Comparison of ENCODE assay signal across 8 mouse cellular contexts in the genomic region with DNA sequence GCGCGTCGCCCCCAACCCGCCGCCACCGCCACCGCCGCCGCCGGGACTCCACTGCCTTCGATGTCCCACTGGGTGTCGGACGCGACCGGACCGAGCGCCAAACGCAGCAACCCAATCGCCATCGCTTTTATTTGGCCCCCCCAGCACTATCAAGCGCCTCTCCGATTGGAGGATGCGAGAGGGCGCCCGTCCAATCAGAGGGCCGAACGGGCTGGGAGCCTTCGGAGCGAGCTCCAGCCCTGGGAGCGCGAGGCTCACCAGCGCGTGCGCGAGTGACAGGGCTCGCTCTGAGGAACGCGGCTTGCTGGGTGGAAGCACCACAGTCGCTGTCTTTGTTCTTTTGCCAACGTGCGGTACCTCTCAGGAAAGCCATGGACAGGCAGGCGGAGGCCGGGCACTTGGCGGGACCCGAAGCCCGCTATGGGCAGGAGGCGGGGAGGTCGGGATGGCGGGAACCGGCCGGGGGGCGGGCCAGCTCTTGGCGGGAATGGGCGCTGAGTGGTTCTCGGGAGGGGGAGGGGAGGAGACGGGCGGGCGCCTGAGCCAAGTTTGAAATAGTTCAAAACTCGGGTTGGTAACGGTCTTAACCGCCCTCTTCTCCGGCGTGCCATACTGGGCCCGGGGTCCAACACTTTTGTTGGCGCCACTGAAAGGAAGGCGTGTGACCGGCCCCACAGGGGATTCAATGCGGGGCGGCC. TPM values are rescaled to one million over a fixed set of nuclear protein-coding genes. Genes with fewer than 3 reads are reported as not detected.
A peak's percentile ranks its signal among the peaks of the same experiment; 100 is the strongest.
DNase-seq lines count a peak whose midpoint lies in the region; ATAC-seq and TF ChIP-seq lines count a peak whose summit lies in the region.

Gene Ezh2 (minus strand): TSS at position 416 of the 698 bp plus-strand sequence.

- H3K4me2 ChIP-seq in forebrain, embryonic 15.5 days (replicated peaks), result peak within 1 kb of the TSS; percentile 82
- H3K4me2 ChIP-seq in lung, embryonic 14.5 days, result peak within 1 kb of the TSS; percentile 82

- peak within 1 kb of the TSS; percentile 98 for H3K27ac ChIP-seq in ES-E14 (ENCODE audit: insufficient read depth, low read depth, low read length, poor library complexity, severe bottlenecking)
- peak within 1 kb of the TSS; percentile 99 for H3K27ac ChIP-seq in forebrain, embryonic 15.5 days (replicated peaks)
- peak within 1 kb of the TSS; percentile 83 for H3K27ac ChIP-seq in layer of hippocampus, adult 2 months
- peak within 1 kb of the TSS; percentile 100 for H3K27ac ChIP-seq in lung, embryonic 14.5 days (ENCODE audit: low read depth)
- peak within 1 kb of the TSS; percentile 61 for H3K27ac ChIP-seq in olfactory bulb, adult 2 months (ENCODE audit: insufficient read depth, low read depth, low read length)
- peak within 1 kb of the TSS; percentile 77 for H3K27ac ChIP-seq in thymus, adult 2 months (ENCODE audit: control insufficient read depth, insufficient read depth, low read length)

- intact Hi-C loops in heart, postnatal 36 days (cut with DNase I), result loop anchor here (2.0 to 5.0 kb wide), 2 partner anchors 52 to 140 kb away; no protein-coding TSS in a partner anchor

- H3K27me3 ChIP-seq in forebrain, embryonic 15.5 days, result no peaks in the 10 kb centered on the region
- no peaks in the 10 kb centered on the region for H3K27me3 ChIP-seq in lung, embryonic 14.5 days (ENCODE audit: insufficient read depth, low read length)
- H3K27me3 ChIP-seq in thymus, adult 2 months (ENCODE audit: control insufficient read depth, insufficient read depth, low read length), result no peaks in the 10 kb centered on the region

- H3K4me1 ChIP-seq in ES-E14 (ENCODE audit: control insufficient read depth in 2 of 2, insufficient read depth in 2 of 2, low read length in 2 of 2, poor library complexity in 1 of 2), result peaks cover 0 to 14% of the 10 kb centered on the region in 2 experiments; a peak in 2 of 4 replicates
- peaks cover 32% of the 10 kb centered on the region for H3K4me1 ChIP-seq in forebrain, embryonic 15.5 days
- H3K4me1 ChIP-seq in lung, embryonic 14.5 days (ENCODE audit: insufficient read depth), result no peaks in the 10 kb centered on the region
- no peaks in the 10 kb centered on the region for H3K4me1 ChIP-seq in olfactory bulb, adult 2 months (ENCODE audit: control insufficient read depth, insufficient read depth, low read length)
- 0 out of 2 replicates have a peak, but pooled peaks cover 2% of the 10 kb centered on the region for H3K4me1 ChIP-seq in thymus, adult 2 months (replicated peaks; ENCODE audit: control insufficient read depth, insufficient read depth, low read length)

- ATAC-seq in forebrain, embryonic 15.5 days (replicated peaks), result peak; percentile 99
- peak; percentile 99 for ATAC-seq in lung, embryonic 14.5 days (ENCODE audit: insufficient read depth)

- in situ Hi-C loops in ES-E14 (cut with MboI; ENCODE audit: low sequenced_read_pairs in 2 of 2, unreplicated experiment in 2 of 2), result no loop called here

- no peaks in the 10 kb centered on the region for H3K36me3 ChIP-seq in ES-E14 (ENCODE audit: control insufficient read depth, insufficient read depth, low read length, poor library complexity, severe bottlenecking)
- no peaks in the 10 kb centered on the region for H3K36me3 ChIP-seq in forebrain, embryonic 15.5 days
- H3K36me3 ChIP-seq in lung, embryonic 14.5 days (ENCODE audit: insufficient read depth), result no peaks in the 10 kb centered on the region
- no peaks in the 10 kb centered on the region for H3K36me3 ChIP-seq in thymus, adult 2 months (ENCODE audit: control insufficient read depth, insufficient read depth, low read length)

- peak; percentile 93 for DNase-seq in ES-E14 (ENCODE audit: low read depth, low spot score)
- peak; percentile 98 for DNase-seq in cerebellum, adult 11-12 months
- peak; percentile 96 to 97 for DNase-seq in heart, postnatal 36 days
- DNase-seq in layer of hippocampus, adult 2 months (ENCODE audit: low spot score in 2 of 2), result peak; percentile 96 to 97
- peak; percentile 99 for DNase-seq in lung, embryonic 14.5 days
- DNase-seq in thymus, adult 2 months, result peak; percentile 96

- H3K9ac ChIP-seq in ES-E14 (ENCODE audit: insufficient read depth, low read depth, low read length, poor library complexity, severe bottlenecking), result peak within 1 kb of the TSS; percentile 92
- H3K9ac ChIP-seq in forebrain, embryonic 15.5 days (replicated peaks), result peak within 1 kb of the TSS; percentile 96
- H3K9ac ChIP-seq in lung, embryonic 14.5 days, result peak within 1 kb of the TSS; percentile 99

- under 1% methylated on average over 63 of the region's 69 CpGs for WGBS in forebrain, embryonic 15.5 days
- WGBS in lung, embryonic 14.5 days, result under 1% methylated on average over 68 of the region's 69 CpGs
- under 1% methylated on average over 68 of the region's 69 CpGs for WGBS in olfactory bulb, adult 2 months
- under 1% methylated on average over 67 of the region's 69 CpGs for WGBS in thymus, adult 2 months

- H3K9me3 ChIP-seq in ES-E14 (ENCODE audit: control insufficient read depth, insufficient read depth, low read depth, low read length), result no peaks in the 10 kb centered on the region
- no peaks in the 10 kb centered on the region for H3K9me3 ChIP-seq in forebrain, embryonic 15.5 days
- H3K9me3 ChIP-seq in lung, embryonic 14.5 days (ENCODE audit: low read depth, low read length), result no peaks in the 10 kb centered on the region

- TF ChIP-seq CTCF in layer of hippocampus, adult 2 months (conservative IDR thresholded peaks at IDR 0.05), result no peak
- TF ChIP-seq CTCF in lung, embryonic 14.5 days (IDR thresholded peaks at IDR 0.05; ENCODE audit: low read depth), result no peak
- no peak for TF ChIP-seq CTCF in olfactory bulb, adult 2 months (IDR thresholded peaks at IDR 0.05; ENCODE audit: insufficient read depth, low read depth, low read length)
- TF ChIP-seq CTCF in thymus, adult 2 months (IDR thresholded peaks at IDR 0.05; ENCODE audit: borderline replicate concordance, control insufficient read depth, extremely low read depth, insufficient read depth, low read length, poor library complexity), result 0 out of 2 replicates have a peak, but pooled peaks have one; percentile 33

- H3K4me3 ChIP-seq in ES-E14 (ENCODE audit: insufficient read depth in 1 of 2, low read depth in 1 of 2, low read length in 2 of 2, poor library complexity in 1 of 2, severe bottlenecking in 1 of 2), result peak within 1 kb of the TSS; percentile 81 to 95
- H3K4me3 ChIP-seq in forebrain, embryonic 15.5 days, result peak within 1 kb of the TSS; percentile 79
- peak within 1 kb of the TSS; percentile 89 for H3K4me3 ChIP-seq in layer of hippocampus, adult 2 months
- peak within 1 kb of the TSS; percentile 95 for H3K4me3 ChIP-seq in lung, embryonic 14.5 days (ENCODE audit: low read depth, low read length)
- peak within 1 kb of the TSS; percentile 82 for H3K4me3 ChIP-seq in olfactory bulb, adult 2 months (ENCODE audit: insufficient read depth, low read depth, low read length)
- peak within 1 kb of the TSS; percentile 70 for H3K4me3 ChIP-seq in thymus, adult 2 months (ENCODE audit: control insufficient read depth, insufficient read depth, low read length)

- TF ChIP-seq POLR2A in olfactory bulb, adult 2 months (IDR thresholded peaks at IDR 0.05; ENCODE audit: insufficient read depth, low read depth, low read length), result peak; percentile 81
- TF ChIP-seq POLR2A in thymus, adult 2 months (IDR thresholded peaks at IDR 0.05; ENCODE audit: control insufficient read depth, extremely low read depth, insufficient read depth, low read length, poor library complexity), result peak; percentile 88

TF ChIP-seq in ES-E14, 5 proteins besides CTCF, POLR2A, EP300 and RAD21:
- TF ChIP-seq CHD2 (IDR thresholded peaks at IDR 0.05; ENCODE audit: low read depth, low read length), result no peak; the same call in 1 of the 2 replicates
- no peak for TF ChIP-seq MAFK (IDR thresholded peaks at IDR 0.05; ENCODE audit: insufficient read depth, low read depth, low read length)
- TF ChIP-seq ZC3H11A (IDR thresholded peaks at IDR 0.05; ENCODE audit: borderline replicate concordance, low read depth, low read length), result 0 out of 2 replicates have a peak, but pooled peaks have one; percentile 9
- no peak for TF ChIP-seq ZNF384 (IDR thresholded peaks at IDR 0.05; ENCODE audit: low read depth, low read length)
- TF ChIP-seq HCFC1 (IDR thresholded peaks at IDR 0.05; ENCODE audit: borderline replicate concordance, insufficient read depth, low read length), result no peak

RNA-seq across cellular contexts. Expression of gene Ezh2, which starts in this region (rescaled TPM):
- 63.8 and 68.9 TPM in 2 replicates for total RNA-seq in ES-E14 (2012; rRNA removed)
- polyA plus RNA-seq in forebrain, embryonic 15.5 days (2015; fragmentation: Nextera tagmentation; extraction: Ambion mirVana), result 156 and 165 TPM in 2 replicates
- total RNA-seq in heart, postnatal 36 days (2021), result 10 to 100 TPM; 10.8 to 11.4 TPM
- total RNA-seq in layer of hippocampus, adult 2 months (2021), result 10 to 100 TPM; 16.0 to 17.4 TPM
- polyA plus RNA-seq in lung, embryonic 14.5 days (2014; fragmentation: Nextera tagmentation; extraction: Ambion mirVana), result 102 TPM in 2 replicates
- not detected in 2 replicates for polyA plus RNA-seq in olfactory bulb, adult 2 months (2012; ENCODE audit: insufficient read depth, insufficient read length, low replicate concordance, missing spikeins)
- polyA plus RNA-seq in thymus, adult 2 months (2012; rRNA removed), result 56.3 and 70.2 TPM in 2 replicates

Comparison
In these comparisons a context has a peak if more than half of its experiments do, and no peak if none do; other contexts are left out.
1. Peak in every context shown above with its lines: DNase-seq, ATAC-seq, H3K4me3 ChIP-seq and H3K27ac ChIP-seq.